Mouse (Mus musculus) layer of hippocampus, adult 9-11 months (tissue): ENCODE data around the gene Vcl.

Source experiments
- DNase-seq: peaks from one replicate; pipeline ENCODE4 v3.0.0; 2022

Vcl gene

GRCm38 (mm10) chr14:21017871-21018270 is 88.7 kb downstream of the Vcl start:
- no peak for DNase-seq

GRCm38 (mm10) chr14:21018977-21019376 is 89.8 kb downstream of the Vcl start:
- DNase-seq: no peak

GRCm38 (mm10) chr14:21020435-21020834 is 91.2 kb downstream of the Vcl start:
- peak; percentile 73 for DNase-seq

GRCm38 (mm10) chr14:21027542-21027941 is 98.3 kb downstream of the Vcl start:
- DNase-seq: no peak

GRCm38 (mm10) chr14:21029025-21029659 is 99.9 kb downstream of the Vcl start:
- no peak for DNase-seq

- DNase-seq: peak; percentile 73
Observed at GRCm38 (mm10) chr14:21031783-21032511, 102.7 kb downstream of the Vcl start.

- no peak for DNase-seq
Observed at GRCm38 (mm10) chr14:21034271-21034670, 105.1 kb downstream of the Vcl start.

GRCm38 (mm10) chr14:21034791-21035190 is 105.6 kb downstream of the Vcl start:
- DNase-seq: no peak

GRCm38 (mm10) chr14:21039077-21039476 is 109.9 kb downstream of the Vcl start:
- no peak for DNase-seq

GRCm38 (mm10) chr14:21039623-21040022 is 110.4 kb downstream of the Vcl start:
- no peak for DNase-seq

GRCm38 (mm10) chr14:21047840-21048239 is 118.6 kb downstream of the Vcl start:
- no peak for DNase-seq

GRCm38 (mm10) chr14:21048879-21049278 is 119.7 kb downstream of the Vcl start:
- no peak for DNase-seq

- no peak for DNase-seq
Observed at GRCm38 (mm10) chr14:21050734-21051133, 121.5 kb downstream of the Vcl start.

- DNase-seq: peak; percentile 34
Observed at GRCm38 (mm10) chr14:21051380-21052111, 122.3 kb downstream of the Vcl start.

GRCm38 (mm10) chr14:21052112-21052780 is 123.0 kb downstream of the Vcl start, which contains the start of the genes Ap3m1 and Adk:
Gene Ap3m1, minus strand, starts transcription at chr14:21052508.
Gene Adk, plus strand, starts transcription at chr14:21052574.
- DNase-seq: peak; percentile 93

GRCm38 (mm10) chr14:21052781-21053130 is 123.6 kb downstream of the Vcl start:
- peak; percentile 75 for DNase-seq

- DNase-seq: no peak
Observed at GRCm38 (mm10) chr14:21053151-21053550, 124.0 kb downstream of the Vcl start.

- no peak for DNase-seq
Observed at GRCm38 (mm10) chr14:21053586-21053985, 124.4 kb downstream of the Vcl start.

- no peak for DNase-seq
Observed at GRCm38 (mm10) chr14:21058972-21059371, 129.8 kb downstream of the Vcl start.

- DNase-seq: peak; percentile 30
Observed at GRCm38 (mm10) chr14:21062766-21063513, 133.7 kb downstream of the Vcl start.

GRCm38 (mm10) chr14:21064321-21064720 is 135.1 kb downstream of the Vcl start:
- no peak for DNase-seq

- no peak for DNase-seq
Observed at GRCm38 (mm10) chr14:21065490-21066162, 136.4 kb downstream of the Vcl start.
